Mouse (Mus musculus) midbrain, postnatal 0 days (tissue): ENCODE measurements at regions not wholly inside any gene's neighbourhood (a gene's known extent, or its start where the extent isn't known, plus 50 kb on each side); places are given as distances from the start of the nearest gene placed in this dataset.

Experiments
- ATAC-seq: fragments of 200-750 bp; cut with Nextera tagmentation; 2 replicates; pipeline ENCODE4 v1.8.0; 2017; ENCODE audit warnings: moderate number of reproducible peaks, mild to moderate bottlenecking, moderate TSS enrichment, moderate library complexity; ENCODE audit not compliant: low FRiP score
- DNase-seq: peaks from one replicate; pipeline ENCODE4 v3.0.0-alpha.2; 2015; ENCODE audit warnings: low spot score
- H3K27ac ChIP-seq: fragments of 300-500 bp; sonication (generic); 2 replicates; pipeline ENCODE4 v1.5.1; 2014; ENCODE audit warnings: low read depth, mild to moderate bottlenecking, low read length, mixed read lengths
- H3K27me3 ChIP-seq: fragments of 300-500 bp; sonication (generic); 2 replicates; pipeline ENCODE4 v1.6.1; 2014; ENCODE audit warnings: low read length, control low read depth, mixed read lengths; ENCODE audit not compliant: insufficient read depth
- H3K36me3 ChIP-seq: fragments of 300-500 bp; sonication (generic); 2 replicates; pipeline ENCODE4 v1.6.1; 2014; ENCODE audit warnings: low read length, control low read depth, mixed read lengths; ENCODE audit not compliant: insufficient read depth
- H3K4me1 ChIP-seq: fragments of 300-500 bp; sonication (generic); 2 replicates; pipeline ENCODE4 v1.6.1; 2014; ENCODE audit warnings: mild to moderate bottlenecking, control low read depth, antibody characterized with exemption, low read length, mixed read lengths; ENCODE audit not compliant: insufficient read depth
- H3K4me2 ChIP-seq: fragments of 300-500 bp; sonication (generic); 2 replicates; pipeline ENCODE4 v1.6.1; 2014; ENCODE audit warnings: low read depth, mild to moderate bottlenecking, low read length, mixed read lengths; ENCODE audit not compliant: poor library complexity, severe bottlenecking
- H3K4me3 ChIP-seq: fragments of 300-500 bp; sonication (generic); 2 replicates; pipeline ENCODE4 v1.5.1; 2014; ENCODE audit warnings: low read depth, mild to moderate bottlenecking, low read length, moderate library complexity
- H3K9ac ChIP-seq: fragments of 300-500 bp; sonication (generic); replicated peaks from 2 replicates; pipeline ENCODE4 v1.6.1; 2014; ENCODE audit warnings: mild to moderate bottlenecking, low read length, moderate library complexity, mixed read lengths; ENCODE audit not compliant: poor library complexity, severe bottlenecking
- H3K9me3 ChIP-seq: fragments of 300-500 bp; sonication (generic); 2 replicates; pipeline ENCODE4 v1.6.1; 2016; ENCODE audit warnings: low read length, control low read depth
- CTCF ChIP-seq: IDR thresholded peaks from 2 replicates; pipeline ENCODE4 v1.5.1; 2016; ENCODE audit warnings: antibody characterized with exemption, mild to moderate bottlenecking
- WGBS: fragments of 180-500 bp; shearing (Covaris S2); extraction: QIAGEN DNeasy Blood & Tissue Kit; methylation state at CpG from one replicate; pipeline ENCODE4 v1.1.7; 2014; 5-methylcytosine and 5-hydroxymethylcytosine counted together

DNA sequence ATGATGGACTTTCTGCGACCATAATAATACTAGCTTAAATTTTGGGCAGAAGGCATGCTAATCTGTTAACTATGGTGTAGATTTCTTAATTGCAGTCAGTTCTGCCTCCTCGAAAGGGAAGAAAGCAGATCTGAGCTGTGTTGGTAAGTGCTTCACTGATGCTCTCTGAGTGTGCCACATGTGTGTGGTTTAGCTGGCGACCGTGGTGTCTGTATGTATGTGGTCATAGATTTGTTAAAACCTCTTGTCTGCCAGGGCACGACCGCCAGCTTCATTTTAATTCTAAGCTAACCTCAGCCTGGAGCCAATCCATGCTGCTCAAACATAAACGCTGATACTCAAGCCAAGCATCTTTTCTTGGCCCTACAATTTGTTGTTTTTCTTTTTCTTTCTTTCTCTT lies 330.5 kb upstream of the Jag1 start:
- ATAC-seq, result no peak
- no peaks in the 10 kb centered on the region for H3K36me3 ChIP-seq
- 85% methylated on average over 7 of the region's 7 CpGs for WGBS
- H3K4me2 ChIP-seq, result no peak overlapping the region
- H3K4me3 ChIP-seq, result no peak overlapping the region
- no peak for TF ChIP-seq CTCF
- H3K4me1 ChIP-seq, result no peaks in the 10 kb centered on the region
- H3K9ac ChIP-seq, result no peak overlapping the region
- H3K9me3 ChIP-seq, result no peaks in the 10 kb centered on the region
- DNase-seq, result no peak
- no peaks in the 10 kb centered on the region for H3K27me3 ChIP-seq
- no peak overlapping the region for H3K27ac ChIP-seq

DNA sequence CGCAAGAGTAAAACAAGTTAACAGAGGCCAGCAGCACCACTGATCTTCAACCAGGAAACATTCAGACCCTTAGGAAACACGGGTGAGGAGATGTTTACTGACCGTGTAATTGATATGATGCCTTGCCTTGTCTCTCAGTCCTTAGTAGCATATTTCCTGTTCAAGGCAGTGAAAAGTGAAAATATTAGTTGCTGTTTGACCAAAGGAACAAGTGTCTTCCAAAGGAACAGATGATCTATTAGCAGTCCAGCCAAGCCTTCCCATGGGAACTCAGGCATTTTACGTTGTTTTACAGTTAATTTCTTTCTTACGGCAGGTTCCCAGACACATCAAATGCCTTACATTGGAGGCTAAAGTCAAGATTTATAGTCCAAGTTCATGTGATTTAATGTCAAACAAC lies 321.3 kb upstream of the Jag1 start:
- WGBS, result 88% methylated on average over 5 of the region's 5 CpGs
- DNase-seq (no peak), ATAC-seq (no peak)
- Histone ChIP-seq H3K4me1 (no peaks in the 10 kb centered on the region), H3K27me3 (no peaks in the 10 kb centered on the region), H3K4me2 (no peak overlapping the region), H3K27ac (no peak overlapping the region), H3K4me3 (no peak overlapping the region), H3K9me3 (no peaks in the 10 kb centered on the region), H3K36me3 (no peaks in the 10 kb centered on the region), H3K9ac (no peak overlapping the region)
- TF ChIP-seq CTCF, result no peak

- Histone ChIP-seq H3K4me1 (no peaks in the 10 kb centered on the region), H3K9me3 (no peaks in the 10 kb centered on the region), H3K36me3 (no peaks in the 10 kb centered on the region), H3K27ac (no peak overlapping the region), H3K9ac (no peak overlapping the region), H3K4me3 (no peak overlapping the region), H3K27me3 (no peaks in the 10 kb centered on the region), H3K4me2 (no peak overlapping the region)
- DNase-seq, result no peak
- TF ChIP-seq CTCF, result no peak
- ATAC-seq, result no peak
- WGBS, result 76% methylated on average over 4 of the region's 4 CpGs
Observed at GRCm38 (mm10) chr2:137436161-137436560, 319.7 kb upstream of the Jag1 start.

DNA sequence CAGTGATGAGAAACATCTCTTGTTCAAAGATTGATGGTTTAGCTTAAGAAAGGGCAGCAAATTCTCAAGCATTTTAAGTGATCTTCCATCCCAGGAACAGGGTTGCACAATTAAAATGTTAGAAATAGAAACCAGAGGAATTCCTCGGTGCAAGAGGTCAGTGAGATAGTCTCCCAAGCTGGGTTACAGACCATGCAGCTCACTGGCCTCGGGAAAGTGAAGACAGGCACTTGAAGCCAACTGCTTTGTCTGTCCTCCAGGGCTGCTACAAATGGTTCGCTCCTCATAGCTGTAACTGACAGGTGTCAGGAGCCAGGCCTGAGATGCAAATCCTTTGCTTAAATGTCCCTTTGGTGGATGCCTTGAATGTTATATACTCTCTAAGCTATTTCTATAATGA lies 306.2 kb upstream of the Jag1 start:
- DNase-seq (no peak), ATAC-seq (no peak)
- H3K4me3 ChIP-seq, result no peak overlapping the region
- H3K36me3 ChIP-seq, result no peaks in the 10 kb centered on the region
- H3K4me2 ChIP-seq, result no peak overlapping the region
- 61% methylated on average over 3 of the region's 3 CpGs for WGBS
- no peaks in the 10 kb centered on the region for H3K4me1 ChIP-seq
- no peak overlapping the region for H3K27ac ChIP-seq
- no peak overlapping the region for H3K9ac ChIP-seq
- no peaks in the 10 kb centered on the region for H3K27me3 ChIP-seq
- H3K9me3 ChIP-seq, result no peaks in the 10 kb centered on the region
- no peak for TF ChIP-seq CTCF

GRCm38 (mm10) chr2:137419678-137420077 lies 303.2 kb upstream of the Jag1 start:
- 77% methylated on average over 4 of the region's 4 CpGs for WGBS
- H3K27ac ChIP-seq, result no peak overlapping the region
- no peak for DNase-seq

DNA sequence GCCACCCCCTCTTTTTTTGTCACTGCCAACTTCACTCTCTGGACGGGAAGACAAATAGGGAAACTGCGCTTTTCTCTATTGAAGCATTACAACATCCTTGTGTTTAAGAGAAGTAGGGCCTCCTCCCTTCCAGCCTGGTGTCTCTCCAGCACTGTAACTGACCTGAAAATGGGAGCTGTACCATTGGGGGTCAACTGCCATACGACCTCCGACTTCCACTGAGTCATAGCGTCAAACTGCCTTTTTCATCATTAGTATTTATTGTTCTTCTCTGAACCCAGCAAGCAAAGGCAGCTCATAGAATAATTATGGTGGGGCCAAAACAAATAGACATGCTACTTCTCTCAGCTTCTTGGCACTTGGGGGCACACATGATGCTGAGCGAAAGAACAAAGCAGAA lies 301.2 kb upstream of the Jag1 start:
- no peak overlapping the region for H3K4me3 ChIP-seq
- DNase-seq (no peak), ATAC-seq (no peak)
- no peaks in the 10 kb centered on the region for H3K9me3 ChIP-seq
- H3K4me2 ChIP-seq, result no peak overlapping the region
- no peaks in the 10 kb centered on the region for H3K36me3 ChIP-seq
- no peaks in the 10 kb centered on the region for H3K27me3 ChIP-seq
- H3K9ac ChIP-seq, result no peak overlapping the region
- H3K27ac ChIP-seq, result no peak overlapping the region
- WGBS, result 90% methylated on average over 6 of the region's 6 CpGs
- TF ChIP-seq CTCF, result no peak
- no peaks in the 10 kb centered on the region for H3K4me1 ChIP-seq

More at GRCm38 (mm10) chr2:137419678-137420077, 303.2 kb upstream of the Jag1 start:
- no peak for TF ChIP-seq CTCF
- no peak overlapping the region for H3K4me3 ChIP-seq
- H3K36me3 ChIP-seq, result no peaks in the 10 kb centered on the region
- no peak for ATAC-seq
- H3K9me3 ChIP-seq, result no peaks in the 10 kb centered on the region
- H3K4me1 ChIP-seq, result no peaks in the 10 kb centered on the region
- no peaks in the 10 kb centered on the region for H3K27me3 ChIP-seq
- H3K4me2 ChIP-seq, result no peak overlapping the region
- H3K9ac ChIP-seq, result no peak overlapping the region

GRCm38 (mm10) chr2:137413432-137413831 lies 297.0 kb upstream of the Jag1 start:
- TF ChIP-seq CTCF, result no peak
- Histone ChIP-seq H3K9ac (no peak overlapping the region), H3K9me3 (no peaks in the 10 kb centered on the region), H3K4me2 (no peak overlapping the region), H3K4me3 (no peak overlapping the region), H3K36me3 (no peaks in the 10 kb centered on the region), H3K4me1 (no peaks in the 10 kb centered on the region), H3K27me3 (no peaks in the 10 kb centered on the region), H3K27ac (no peak overlapping the region)
- DNase-seq (no peak), ATAC-seq (no peak)
- WGBS, result 90% methylated on average over 3 of the region's 3 CpGs
